Mouse (Mus musculus) cerebellum, adult (tissue): Measurements from ENCODE around the gene Psmf1.
A peak's percentile ranks its signal among the peaks of the same experiment; 100 is the strongest.

ENCODE experiments used
- ATAC-seq: cut with Nextera tagmentation; 2 replicates; pipeline ENCODE4 v1.9.2; 2017; ENCODE audit warnings: mild to moderate bottlenecking, moderate library complexity, mixed read lengths; ENCODE audit not compliant: insufficient number of reproducible peaks, low FRiP score, low TSS enrichment

Psmf1 gene

DNA sequence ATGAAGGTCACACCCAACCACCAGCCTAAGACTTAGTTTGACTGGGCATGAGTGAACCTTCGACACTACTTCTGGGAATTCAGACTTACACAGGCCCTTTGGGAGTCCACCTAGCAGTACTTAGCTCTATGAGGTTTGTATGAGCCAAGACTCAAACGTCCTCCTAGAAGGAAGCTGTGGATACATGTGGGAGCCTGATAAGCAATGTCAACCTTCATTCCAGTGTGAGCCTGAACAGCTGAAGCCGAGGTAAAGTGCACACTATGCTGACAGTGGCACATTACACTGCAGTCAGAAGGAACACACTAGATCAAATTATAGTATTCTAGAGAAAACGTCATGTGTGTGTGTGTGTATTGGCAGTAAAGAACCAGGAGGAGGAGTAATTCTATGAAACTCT is 5.5 kb downstream of the Psmf1 start:
- no peak for ATAC-seq

DNA sequence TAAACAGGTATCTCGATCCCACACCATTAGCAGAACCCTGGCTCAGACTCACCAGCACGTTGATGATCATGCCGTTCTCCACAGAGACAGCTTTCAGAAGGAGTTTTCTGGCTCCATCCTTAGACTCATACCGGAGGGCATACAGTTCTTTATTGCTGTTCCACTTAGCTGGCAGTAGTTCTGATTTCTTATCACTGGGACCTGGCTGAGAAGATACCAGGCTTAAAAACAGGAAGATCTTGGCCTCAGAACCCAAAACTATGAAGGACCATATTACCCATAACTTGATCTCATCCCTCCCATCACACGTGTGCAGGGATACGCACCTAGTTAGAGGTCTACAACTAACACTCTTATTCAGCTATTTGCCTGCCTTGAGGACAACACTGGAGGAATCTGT is 8.6 kb downstream of the Psmf1 start:
- ATAC-seq, result no peak

DNA sequence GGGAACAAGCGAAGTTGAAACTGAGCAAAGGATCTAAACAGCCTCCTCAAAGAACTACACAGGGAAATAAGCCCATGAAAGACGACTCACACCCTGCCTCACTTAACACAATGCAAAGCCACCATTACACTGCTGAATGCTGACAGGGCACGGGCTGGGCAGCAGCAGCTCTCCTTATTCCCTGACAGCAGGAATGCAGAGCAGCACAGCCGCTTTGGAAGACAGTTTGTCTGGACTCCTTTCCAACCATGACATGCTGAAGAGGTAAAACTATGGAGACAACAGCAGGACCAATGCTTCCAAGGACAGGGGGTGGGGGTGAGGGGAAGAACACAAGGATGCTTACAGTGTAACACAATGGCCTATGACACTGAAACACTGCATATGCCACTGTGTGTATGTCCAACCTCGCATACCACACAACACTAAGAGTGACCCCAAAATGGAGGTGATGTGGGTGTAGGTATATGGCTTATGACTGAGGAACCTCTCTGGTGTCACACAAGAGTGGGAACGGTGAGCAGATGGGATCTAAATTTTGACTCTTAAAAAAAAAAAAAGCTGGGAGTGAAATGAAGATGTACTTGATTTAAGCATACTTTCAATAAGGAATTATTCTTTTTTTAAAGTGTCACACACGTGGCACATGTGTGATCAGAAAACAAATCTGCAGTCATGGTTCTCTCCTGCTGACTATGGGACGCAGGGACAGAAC is 10.7 kb downstream of the Psmf1 start:
- ATAC-seq, result no peak

DNA sequence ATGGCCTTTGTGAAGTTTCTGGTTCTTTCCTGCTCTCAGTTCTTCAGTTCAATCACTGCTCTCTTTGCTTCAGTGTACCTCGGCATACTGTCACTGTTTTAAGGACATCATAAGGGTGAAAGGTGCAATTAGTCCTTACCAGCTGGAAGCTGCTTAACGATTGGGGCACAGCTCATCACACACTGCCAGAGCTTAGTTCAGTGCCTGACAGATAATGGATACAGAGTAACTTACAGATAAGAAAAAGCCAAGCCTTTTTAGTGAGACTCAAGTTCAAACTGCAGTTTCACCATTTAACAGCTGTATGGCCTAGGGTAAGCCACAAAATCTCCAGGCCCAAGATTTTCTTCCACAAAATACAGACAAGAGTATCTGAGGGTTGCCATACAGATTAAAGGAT is 19.9 kb downstream of the Psmf1 start:
- no peak for ATAC-seq

DNA sequence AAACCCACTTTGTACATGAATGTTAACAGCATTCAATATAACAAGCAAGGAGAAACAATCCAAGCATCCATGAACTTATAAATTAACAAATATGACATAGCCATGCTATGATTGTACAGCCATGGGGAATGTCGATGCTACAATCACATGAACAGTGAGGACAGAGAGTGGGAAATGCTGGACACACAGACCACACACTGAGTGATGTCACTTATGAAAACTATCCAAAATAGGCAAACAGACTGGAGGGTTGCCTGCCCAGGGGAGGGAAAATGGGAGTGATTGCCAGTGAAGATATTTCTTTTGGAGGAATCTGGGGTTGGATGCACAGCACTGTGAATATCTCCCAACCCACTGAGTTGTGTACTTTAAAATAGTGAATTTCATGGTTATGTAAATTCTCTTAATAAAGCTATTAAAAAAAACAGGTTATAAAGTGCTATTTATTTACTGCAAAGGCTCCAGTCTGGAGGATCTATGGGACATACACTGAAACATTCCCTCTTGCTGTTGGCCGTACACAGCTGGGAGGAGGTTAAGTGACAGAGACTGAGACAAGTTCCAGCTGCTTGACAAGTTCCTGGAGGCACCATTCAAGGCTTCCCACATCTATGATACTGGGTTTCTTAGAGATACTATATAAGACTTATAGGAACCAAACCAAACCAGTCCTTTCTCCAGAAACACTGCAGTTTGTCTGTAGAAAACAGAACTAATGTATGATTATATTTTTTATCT is 27.5 kb downstream of the Psmf1 start:
- ATAC-seq, result no peak

DNA sequence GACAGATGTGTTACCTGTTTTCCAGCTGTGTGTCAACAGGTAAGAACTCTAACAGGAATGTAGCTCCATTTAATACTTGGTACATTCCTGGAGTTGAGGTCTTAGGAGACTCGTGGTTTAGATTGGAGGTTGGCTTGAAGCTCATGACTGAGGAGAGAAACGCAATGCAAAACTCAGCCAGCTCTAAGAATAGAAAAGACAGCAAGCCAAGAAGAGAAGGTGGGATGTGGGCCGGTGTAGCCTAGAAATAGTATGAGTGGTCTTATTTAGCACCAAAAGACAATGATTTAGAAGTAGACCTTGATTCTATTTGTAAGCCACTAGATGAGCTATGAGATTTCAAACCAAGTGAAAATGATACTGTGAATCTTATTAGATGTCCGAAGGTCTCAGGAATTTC is 28.5 kb downstream of the Psmf1 start:
- no peak for ATAC-seq

DNA sequence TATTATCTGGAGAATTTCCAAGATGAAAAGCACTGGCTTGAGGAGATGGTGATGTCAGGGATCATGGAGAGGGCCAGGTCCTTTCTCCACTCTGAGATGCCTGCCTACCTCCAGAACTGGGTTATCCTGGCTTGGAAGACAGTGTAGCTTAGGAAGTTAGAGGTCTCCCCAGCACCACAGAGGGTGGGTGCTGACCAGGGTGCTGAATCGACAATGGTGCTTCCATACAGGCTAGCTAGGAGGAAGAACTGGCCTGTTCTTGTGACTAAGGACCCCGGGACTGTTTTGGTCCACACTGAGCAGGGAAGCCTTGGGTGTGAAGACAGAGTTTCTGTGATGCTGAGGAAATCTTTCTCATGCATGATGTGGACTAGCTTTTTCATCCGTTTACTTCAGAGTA is 31.3 kb downstream of the Psmf1 start:
- ATAC-seq, result no peak

DNA sequence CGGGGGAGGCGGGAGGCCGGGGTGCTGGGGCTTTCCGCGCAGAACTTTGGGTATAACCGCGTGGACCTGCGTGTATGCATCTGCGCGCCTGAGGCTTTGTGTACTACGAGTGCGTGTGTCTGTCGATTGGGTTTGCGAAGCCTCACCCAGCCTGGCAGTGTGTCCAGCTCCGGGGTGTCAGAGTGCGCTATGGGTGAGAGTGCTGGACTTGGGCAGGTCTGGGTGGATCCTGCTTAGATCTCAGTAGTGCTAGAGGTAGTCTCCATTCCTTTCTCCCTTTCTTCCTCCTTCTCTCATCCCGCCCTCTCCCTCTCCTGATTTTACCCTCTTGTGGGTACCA is 41.2 kb downstream of the Psmf1 start:
- ATAC-seq, result peak; percentile 10; the same call in 1 of the 2 replicates

DNA sequence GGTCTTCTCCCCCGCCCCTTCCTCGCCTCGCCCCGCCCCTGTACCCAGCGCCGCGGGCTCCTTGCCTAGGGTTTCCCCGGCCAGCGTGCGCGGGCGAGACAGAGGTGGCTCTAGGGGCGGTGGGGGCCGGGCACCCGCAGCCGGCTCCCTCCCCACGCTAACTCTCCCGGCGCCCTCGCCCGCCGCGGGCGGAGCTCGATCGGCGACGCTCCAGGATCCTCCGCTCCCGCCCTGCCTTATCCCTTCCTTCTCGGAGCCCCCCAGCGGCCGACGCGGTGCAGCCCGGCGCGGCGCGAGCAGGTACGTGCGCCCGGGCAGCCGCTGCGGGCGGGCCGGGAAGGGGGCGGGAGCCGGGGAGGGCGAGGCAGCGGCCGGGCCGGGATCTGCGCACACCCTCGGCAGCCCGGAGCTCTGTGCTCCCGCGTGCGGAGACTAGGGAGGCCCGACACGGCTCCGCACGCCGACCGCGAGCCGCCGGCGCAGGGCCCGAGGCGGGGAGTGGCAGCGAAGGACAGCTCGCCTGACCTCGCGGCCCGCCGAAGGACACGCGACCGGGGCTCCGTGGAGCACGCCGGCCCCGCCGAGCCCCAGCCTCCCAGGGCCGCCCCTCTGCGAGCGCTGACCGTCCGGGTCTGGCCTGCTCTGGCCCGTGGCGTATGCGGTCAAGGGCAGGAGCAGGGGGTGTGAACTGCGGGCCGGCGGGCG is 41.7 kb downstream of the Psmf1 start:
- peak; percentile 59 for ATAC-seq

DNA sequence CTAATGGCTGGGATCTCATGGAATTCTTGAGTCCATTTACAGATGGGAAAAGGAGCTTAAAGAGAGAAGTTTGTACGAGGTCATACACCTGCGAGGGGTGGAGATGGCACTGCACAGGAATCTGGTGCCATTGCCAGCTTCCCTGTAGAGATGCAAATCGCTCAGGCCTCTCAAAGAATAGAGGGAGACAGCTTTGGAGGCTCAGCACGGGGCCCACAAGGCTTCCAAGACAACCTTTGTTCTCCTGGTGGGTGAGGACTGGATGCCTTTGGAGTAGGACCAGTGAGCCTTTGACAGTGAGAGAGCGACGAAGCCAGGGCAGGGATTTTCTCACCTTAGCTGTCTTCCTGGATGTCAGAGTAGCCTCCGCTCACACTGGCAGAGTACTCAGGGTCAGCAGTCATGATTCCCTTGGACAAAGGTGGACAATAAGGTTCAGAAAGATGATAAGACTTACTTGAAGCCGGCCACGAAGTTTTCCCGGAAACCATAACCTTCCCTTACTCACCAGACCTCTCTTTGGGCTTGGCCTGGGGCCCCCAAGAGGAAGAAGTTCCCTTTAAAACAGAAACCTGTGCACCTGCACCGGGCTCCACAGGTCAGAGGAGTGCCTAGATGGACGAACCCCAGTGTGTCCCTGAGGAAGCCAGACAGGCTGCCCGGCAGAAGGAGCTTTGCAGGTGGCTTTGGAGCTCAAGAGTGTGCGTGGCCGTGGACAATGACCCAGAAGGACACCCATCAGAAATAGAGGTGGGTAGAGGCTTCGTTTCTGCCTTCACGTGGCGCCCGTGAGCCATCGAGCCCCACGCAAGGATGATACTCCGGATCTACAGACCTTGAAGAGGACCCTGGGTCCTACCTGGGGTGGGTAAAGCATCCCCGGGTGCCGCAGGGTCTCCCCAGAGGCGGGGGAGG is 42.5 kb downstream of the Psmf1 start, which contains the start of gene Tmem74b:
TSS of gene Tmem74b (plus strand) at position 778 of the 915 bp plus-strand sequence.
- peak; percentile 29; the same call in 1 of the 2 replicates for ATAC-seq

DNA sequence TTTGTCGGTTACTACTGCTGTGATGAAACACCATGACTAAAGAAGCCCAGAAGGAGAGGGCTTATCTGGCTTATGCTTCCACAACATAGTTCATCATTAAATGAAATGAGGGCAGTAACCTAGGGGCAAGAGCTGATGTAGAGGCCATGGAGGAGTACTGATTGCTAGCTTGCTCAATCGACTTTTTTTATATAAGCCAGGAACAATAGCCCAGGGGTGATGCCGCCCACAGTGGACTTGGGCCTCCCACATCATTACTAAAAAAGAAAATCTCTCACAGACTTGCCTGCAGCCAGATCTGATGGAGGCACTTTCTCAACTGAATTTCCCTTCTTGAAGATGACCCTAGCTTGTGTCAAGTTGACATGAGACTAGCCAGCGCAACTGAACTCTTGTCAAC is 61.0 kb downstream of the Psmf1 start:
- ATAC-seq, result no peak

DNA sequence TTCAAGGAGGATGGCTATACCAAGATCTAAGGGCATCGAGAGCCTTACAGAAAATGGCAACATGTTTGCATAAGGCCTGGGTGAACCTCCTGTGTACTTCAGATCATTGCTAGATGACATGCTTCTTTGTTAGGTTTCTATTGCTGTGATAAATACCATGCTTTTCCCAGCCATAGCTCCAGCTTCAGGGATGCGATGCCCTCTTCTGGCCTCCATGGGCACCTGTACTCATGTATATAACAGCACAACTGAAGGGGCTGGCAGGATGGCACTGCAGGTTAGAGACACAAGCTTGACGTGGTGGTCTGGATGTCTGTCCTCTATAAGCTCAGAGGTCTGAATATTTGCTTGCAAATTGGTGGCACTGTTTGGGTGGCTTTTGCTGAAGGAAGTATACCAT is 61.6 kb downstream of the Psmf1 start:
- no peak for ATAC-seq

DNA sequence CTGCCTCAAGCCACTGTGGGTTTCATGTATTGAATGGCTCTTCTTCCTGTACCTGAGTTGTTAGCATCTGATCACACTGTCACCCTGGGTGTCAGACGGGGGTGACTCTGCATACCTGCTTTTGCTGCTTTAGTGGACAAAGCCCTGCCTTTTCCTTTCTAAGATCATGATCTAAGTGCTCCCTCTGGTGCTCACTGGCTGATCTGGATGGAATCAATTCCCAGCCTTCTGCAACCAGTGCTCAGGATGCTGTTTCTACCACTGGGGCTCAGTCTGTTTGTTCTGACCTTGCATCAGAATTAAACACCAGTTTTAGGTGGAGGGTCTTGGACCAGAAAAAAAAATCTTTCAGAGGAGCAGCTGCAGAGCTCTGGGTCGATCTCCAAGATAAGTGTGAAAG is 67.8 kb downstream of the Psmf1 start:
- ATAC-seq, result no peak

DNA sequence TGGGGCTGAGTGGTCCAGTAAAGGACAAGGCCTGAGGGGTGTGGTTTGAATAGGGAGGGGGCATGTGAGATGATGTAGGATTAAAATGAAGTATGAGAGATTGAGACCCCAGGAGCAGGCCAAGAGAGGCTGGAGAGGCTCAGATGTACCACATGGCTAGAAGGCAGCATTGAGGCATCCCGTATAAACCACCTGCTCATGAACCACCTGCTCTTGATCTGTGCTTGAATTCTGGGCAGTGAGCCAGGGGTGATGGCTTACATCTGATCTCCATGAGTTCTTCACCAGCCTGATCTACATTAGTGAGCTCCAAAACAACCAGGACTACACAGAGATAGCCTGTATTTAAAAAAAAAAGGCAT is 73.0 kb downstream of the Psmf1 start:
- no peak for ATAC-seq

DNA sequence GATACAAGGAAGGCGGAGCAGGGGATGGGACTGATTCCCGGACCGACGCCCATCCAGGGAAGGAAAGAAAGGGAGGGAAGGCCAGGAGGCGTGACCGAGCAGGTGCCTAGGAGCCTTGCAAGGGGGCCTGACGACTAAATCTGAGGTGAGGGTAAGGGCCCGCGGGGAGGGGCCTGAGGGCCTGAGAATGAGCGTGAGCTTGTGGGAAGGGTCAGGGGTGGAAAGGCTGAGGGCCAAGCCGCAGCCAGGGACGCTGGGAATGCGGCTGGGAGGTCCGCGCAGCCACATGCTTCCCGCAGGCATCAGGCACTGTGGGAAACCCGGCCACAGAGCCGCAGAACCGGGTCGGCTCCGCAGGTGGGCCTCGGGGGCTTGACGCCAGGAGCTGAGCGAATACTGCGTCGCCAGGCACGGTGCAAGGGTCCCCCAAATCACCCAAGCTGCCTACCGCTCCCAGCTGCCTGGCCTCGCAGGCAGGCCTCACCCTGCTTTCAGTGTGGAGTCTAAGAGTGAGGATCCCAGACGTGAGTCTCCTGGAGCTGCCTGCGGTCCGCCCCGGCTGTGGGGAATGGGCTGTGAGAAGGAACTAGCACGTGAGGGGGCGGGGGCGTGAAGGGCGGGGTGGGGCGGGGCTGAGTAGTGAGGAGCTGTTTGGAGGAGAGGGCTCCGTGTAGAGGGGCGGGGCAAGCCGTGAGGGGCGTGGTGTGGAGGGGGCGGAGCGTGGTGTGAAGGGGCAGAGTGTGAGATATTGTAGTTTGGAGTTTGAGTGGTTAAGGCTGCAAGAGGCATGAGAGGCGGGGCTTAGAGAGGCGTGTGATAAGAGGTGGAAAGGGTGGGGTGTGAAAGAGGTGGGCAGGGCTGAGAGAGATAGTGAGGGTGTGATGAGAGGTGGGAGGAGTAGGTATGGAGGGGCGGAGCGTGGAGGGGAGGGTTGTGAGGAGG is 73.7 kb downstream of the Psmf1 start:
- ATAC-seq, result 0 out of 2 replicates have a peak, but pooled peaks have one; percentile 26

DNA sequence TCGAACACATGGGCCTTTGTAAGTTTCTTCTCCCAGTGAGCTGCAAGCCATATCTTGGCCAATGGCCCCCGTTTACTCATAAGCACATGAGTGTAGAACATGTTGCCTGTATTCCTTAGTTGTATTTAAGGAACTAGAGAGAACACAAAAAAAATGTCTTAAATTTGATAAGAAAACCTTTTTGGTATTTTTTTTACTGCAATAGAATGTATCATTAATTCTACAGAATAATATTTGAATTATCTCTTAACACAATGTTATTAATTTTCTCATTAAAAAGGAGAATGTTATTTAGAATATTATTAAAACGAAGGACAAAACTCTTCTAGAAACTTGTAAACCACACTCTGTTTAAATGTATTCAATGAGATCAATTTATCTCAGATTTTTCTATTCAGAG is 75.6 kb downstream of the Psmf1 start, which contains the start of gene Rad21l:
TSS of gene Rad21l (minus strand) at position 101 of the 400 bp plus-strand sequence.
- ATAC-seq, result no peak
